Mouse (Mus musculus): ENCODE measurements around the gene Shank2. TPM values are rescaled to one million over a fixed set of nuclear protein-coding genes. Genes with fewer than 3 reads are reported as not detected.

Shank2 gene
- total RNA-seq, 2 experiments from 2014 or later, result 0.11 to 0.12 TPM

DNA sequence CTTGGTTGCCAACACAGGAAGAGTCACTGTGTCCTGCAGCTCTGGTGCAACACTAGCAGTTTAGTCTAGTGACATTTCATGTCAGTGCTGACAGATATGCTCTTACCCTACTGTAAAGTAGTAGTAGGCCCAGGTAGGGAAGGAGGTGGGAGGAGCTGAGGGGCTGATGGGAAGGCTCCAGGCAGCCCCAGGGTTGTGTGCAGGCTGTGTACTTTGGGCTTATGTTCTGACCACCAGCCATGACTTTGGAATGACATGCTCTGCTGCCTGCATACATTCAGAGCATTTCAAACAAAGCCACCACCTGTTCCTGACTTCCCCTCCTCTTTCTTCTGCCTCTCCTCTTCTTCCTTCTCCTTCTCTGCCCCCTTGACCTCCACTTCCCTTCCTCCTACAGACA is 211.0 kb downstream of the Shank2 start:
- DNase-seq (ENCODE audit: low spot score), result no peak

DNA sequence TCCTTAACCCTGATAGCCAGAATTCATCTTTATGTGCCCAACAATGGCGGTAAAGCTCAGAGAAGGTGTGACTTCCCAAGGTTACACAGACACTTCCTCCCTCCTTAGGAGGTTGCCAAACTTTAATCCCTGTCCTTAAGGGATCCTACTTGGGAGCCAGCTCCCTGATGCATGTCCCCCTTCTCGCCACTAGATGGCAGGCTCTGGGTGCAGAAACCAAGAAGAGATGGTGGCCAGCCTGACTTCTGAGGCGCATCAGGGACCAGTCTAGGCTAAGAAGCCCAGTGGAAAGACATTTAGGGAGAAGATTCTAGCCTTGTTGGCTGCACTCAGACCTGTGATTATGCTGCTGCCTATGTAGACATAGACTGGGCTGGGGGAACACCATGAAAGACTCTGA is 215.5 kb downstream of the Shank2 start:
- DNase-seq (ENCODE audit: low spot score), result peak; percentile 59

DNA sequence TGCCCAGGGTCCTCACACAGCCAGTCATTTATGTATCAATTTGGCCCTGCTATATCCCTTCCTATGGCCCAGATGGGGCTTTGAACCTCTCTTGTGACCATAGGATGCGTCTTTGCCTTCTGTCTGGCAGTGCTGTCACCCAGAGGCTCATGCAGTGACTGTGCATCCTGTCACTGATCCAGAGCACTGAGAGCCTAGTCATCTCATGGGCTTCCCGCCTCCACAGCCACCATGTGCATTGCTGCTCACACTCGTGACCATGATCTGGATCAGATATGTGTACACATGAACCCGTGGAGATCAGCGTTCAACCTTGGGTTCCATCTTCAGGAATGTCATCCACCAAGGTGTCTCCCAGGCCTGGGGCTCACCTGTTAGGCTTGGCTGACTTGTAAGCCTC is 227.0 kb downstream of the Shank2 start:
- no peak for DNase-seq (ENCODE audit: low spot score)

DNA sequence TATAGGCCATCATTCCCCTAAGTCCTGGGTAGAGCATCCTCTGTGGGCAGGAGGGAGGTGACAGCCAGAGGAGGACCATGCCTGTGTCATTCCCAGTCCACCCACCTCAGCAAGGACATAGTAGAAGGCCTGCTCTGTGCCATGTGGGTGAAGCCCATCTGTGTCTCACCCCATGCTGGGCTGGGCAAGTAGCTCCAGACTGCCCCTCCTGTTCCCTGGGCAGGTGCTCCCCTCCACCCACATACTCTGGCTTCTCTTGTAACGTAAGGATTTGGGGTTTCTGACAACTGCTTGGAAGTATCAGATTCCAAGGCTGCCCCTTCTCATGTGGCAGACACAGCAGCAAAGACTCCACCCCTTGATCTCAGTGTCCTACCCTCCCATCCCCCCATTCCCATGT is 227.7 kb downstream of the Shank2 start:
- DNase-seq (ENCODE audit: low spot score), result no peak

DNA sequence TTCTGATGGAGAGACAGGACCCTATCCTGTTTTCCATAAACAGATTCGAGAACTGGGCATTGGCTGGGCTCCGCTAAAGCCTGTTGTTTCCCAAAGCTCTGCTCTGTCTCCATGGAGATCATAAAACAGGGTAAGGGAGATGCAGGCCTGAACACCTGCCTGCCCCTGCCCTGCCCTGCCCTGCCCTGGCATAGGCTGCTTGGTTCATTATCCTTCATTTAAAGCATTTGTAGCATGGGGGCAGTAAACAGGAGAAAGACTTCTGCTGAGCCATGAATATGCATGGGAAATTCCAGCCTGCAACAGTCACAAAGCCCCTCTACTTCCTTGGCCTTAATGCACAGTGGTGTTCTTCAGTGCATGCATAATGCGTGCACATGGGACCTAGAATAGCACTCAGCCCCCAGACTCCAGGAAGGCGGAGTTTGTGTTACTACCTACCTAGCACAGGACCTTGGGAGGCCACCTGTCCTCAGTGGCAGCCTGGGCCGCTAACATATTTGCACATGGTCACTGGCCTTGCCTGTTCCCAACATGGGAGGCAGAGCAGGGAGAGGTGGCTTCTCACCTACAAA is 230.5 kb downstream of the Shank2 start:
- DNase-seq (ENCODE audit: low spot score), result no peak

DNA sequence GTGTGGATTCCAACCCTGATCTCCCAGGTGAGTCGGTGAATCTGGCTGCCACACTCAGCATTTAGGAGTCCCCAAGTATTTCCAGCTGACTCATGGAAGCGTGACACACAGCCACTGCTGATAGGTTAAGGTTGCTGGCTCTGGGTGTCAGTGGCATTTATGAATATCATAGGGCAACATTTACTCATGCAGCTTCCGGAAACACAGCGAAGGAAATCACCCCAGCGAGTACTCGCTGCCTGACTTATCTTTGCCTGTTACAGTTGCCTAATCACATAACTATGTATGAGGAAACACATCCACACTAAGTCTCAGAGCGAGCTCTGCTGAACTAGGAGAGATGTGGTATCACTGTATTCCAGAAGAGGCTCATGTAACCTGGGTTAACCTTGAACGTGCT is 231.8 kb downstream of the Shank2 start:
- no peak for DNase-seq (ENCODE audit: low spot score)

DNA sequence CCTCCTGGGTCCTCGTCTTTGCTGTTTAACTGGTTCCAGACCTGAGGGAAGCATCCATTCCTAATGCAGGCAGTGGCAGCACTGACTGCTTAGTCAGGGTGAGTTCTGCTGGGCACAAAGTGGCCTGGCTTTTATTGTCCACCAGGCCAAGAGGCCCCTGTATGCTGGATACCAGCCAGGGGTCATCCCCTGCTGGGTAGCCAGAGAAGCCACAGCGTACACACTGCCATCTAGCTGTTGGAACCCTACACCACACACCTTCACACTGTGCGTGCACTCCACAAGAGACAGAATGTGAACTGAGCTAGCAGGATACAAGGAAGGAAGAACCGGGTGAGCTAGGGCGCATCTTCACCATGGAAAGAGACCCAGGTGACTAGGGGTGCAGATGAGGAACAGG is 233.1 kb downstream of the Shank2 start:
- DNase-seq (ENCODE audit: low spot score), result no peak

DNA sequence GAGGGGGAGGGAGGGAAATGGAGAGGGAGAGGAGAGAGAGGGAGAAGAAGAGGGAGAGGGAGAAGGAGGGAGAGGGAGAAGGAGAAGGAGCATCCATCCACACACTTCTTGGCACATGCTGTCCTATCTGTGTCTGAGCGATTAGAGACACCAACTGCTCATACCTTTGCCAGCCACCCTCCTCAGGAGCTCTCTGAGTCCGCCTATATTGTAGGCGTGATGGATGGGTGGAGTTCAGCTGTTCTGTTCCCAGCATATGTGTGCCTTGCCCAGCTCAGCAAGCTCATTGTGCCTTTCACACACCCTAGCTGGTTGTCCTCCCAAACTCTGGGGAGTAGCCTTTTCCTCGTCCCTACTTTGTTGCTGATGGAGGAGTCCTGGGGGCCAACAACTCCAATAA is 233.8 kb downstream of the Shank2 start:
- no peak for DNase-seq (ENCODE audit: low spot score)

DNA sequence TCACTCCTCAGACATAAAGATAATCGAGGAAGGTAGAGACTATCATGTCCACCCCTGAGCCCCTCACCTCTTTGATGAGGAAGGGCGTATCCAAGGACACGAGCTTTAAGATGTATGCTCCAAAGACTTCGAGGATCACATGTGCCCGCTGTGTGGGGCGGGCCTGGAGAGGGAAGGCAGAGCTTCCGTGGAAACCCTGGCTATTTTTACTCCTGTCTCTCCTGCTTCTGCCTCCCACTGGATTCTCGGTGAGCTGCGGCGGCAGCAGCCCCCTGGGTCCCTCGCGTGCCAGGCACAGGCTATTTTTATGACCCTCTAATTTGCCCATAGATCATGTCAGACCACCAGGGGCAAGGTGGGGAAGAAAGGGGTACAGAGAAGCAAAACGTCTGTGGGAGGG is 235.1 kb downstream of the Shank2 start:
- DNase-seq (ENCODE audit: low spot score), result no peak

DNA sequence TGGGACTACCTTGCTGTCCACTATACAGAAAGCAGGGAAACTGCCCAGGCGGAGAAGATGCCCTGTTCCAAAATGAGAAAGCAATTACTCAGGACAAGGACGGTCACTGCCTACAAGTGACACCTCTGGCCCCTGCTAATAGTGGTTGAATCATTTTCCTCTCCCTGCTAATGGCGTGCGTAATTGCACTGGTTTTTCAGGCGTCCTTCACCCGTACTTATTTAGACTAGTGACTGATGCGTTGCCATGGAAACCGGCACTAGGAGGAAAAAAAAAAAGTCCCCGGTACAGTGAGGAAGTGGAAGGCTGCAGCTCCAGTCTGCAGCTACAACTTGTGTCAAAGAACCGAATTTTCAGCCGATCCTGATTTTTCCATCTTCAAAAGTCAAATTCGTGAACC is 236.7 kb downstream of the Shank2 start:
- no peak for DNase-seq (ENCODE audit: low spot score)

DNA sequence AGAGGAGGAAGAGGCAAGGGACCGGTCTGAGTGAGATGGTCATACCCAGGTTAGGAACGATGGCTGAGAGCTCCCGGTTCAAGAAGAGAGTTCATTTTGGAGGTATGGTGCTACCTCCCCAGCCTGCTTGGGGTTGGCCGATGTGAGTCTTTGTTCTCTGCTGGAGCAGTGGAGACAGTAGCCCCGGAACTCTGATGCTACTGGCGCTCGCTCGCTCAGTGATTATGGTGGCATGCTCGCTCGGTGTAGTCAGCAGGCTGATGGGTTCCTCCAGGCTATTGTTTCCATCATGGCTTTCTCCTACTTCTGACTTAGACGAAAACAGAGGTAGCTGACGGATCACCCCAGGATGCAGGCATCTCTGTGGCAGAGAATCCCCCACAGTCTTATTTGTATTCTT is 237.3 kb downstream of the Shank2 start:
- DNase-seq (ENCODE audit: low spot score), result no peak

DNA sequence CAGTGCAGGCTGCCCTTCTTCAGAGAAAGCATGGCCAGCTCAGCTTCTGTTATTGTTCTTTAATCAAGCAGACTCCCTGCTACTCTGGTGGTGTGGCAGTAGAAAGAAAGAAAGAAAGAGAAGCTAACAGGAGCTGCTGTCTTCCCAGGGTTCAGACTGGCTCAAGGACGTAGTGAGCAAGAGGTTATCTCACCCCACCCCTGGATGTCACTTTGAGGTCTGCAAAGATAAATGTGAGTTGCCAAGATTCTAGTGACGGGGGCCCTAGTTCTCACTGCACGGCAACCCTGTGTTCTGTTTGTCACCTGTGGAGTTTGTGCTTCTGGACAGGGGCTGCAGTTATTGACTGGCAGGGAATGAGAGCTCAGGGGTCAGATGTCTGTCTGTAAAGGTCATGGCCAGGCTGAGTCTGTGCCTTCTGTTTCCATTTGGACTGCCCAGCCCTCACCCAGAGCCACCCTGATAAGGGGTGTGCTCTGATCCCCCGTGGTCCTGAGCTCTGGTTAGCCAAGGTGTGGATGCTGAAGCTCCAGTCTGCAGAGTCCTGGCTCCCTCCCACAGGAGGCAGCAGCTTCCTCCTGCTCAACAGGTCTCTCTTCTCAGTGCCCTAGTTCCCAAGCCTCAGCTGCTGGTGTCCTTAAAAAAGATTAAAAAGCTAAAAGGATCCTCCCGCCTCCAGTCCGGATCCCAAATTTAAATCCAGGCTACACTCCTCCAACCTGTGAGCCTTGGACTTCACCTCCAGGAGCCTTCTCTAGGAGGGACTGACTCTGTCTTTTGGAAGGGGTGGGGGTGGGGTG is 238.0 kb downstream of the Shank2 start:
- no peak for DNase-seq (ENCODE audit: low spot score)

DNA sequence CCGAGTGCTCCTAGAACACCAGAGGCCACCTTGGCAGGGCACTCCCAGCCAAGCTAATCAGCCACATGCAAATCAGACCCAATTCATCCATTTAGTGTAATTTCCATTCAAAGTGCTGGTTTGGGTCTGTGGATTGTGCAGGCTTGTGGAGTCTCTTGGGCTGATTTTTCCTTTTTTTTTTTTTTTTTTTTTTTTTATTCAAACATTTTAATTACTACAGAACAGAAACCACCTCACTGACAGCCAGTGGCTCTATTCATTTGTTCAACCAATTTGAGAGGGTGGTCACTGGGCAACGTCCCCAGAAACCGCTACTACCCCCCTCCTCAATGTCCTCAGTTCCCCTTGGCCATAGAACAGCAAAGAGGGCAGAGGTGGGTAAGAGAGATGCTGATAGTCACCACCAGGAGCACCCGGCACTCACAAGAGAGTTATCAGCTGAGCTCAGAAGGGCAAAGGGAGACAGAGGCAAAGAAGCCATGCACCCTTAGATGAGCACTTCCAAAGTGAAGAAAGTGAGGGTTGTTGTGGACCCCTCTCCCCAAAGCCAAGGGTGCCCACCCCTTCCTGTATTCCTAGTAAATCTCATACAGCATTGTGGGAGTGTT is 239.1 kb downstream of the Shank2 start:
- no peak for DNase-seq (ENCODE audit: low spot score)

DNA sequence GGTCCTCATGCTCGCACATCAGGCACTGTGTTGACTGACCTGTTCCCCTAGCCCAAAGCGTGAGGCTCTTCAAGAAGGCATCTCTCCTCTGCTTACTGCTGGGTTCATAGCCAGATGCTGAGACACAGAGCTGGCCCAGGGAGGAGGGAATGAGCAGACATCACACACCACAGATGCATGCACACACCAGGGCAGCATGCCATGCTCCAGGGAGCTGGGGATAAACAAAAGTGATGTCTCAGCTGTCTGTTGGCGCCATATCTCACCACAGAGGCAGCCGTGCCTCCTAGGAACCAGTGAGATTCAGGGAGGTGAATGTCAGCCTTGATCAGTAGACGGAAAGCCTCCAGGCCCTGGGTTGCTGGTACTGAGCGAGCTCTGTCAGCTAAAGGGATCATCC is 242.5 kb downstream of the Shank2 start:
- DNase-seq (ENCODE audit: low spot score), result no peak

DNA sequence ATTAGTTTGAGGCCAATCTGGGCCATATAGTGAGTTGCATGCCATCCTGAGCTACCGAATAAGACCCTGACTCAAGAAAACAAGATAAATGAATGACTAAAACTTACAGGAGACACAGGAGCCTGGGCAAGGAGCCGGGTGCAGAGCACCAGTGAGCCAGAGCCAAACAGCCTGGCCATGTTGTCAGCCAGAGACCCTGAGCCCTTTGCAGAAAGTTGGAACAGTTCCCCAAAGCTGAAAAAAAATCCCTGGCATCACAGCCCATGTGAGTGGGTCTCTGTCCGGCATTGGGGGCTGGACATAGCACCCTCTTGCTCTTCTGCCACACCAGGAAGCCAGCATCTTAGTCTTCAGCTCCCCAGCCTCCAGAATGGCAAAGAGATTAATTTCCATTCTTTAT is 244.5 kb downstream of the Shank2 start:
- DNase-seq (ENCODE audit: low spot score), result no peak

DNA sequence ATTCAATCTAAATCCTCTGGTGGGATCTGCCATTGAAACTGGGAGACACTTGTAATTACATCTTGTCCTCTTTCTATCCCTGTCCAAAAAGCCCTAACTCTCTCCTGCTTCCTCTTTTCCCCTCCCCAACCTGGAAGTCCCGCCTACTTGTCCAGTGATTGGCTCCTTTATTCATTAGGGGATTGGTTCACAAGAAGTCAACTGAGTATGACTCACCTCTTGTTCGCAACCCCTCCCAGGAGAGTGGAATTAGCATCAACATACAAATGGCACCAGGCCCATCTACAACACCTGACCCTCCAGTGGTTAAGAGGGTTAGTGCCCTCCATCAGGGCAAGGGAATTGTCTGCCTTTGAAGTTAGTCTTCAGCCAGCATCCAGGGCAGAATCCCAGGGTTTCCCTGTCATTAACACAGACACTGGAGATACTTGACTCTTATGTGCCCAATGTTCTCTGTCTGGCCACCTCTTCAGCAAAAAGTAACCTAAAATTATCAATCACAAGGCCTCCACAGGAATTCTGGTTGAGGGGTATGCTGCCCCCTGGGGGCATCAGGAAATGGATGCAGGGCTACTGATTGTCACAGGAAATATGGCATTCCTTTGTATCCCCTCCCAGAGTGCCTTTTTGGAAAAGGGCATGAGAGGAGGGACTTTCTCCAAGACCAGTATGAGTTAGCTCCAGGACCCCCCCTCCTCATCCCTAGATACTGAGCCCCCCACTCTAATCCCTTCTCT is 247.1 kb downstream of the Shank2 start:
- no peak for DNase-seq (ENCODE audit: low spot score)

DNA sequence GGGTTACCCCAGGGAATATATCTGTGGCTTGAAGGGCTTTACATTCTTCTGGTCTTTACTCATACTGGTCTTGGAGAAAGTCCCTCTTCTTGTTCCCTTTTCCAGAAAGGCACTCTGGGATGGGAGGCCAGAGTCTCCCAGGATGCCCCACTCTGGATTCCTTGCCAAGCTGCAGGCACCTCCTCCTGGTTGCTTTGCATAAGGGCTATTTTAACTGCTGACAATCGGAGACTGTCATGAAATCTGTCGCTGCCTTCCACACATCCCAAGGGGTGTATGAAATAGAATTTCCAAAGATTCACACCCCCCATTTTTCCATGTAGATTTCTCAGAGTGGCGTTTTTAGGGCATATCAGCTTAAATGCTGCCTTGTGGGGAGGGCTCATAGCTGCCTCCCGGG is 249.1 kb downstream of the Shank2 start:
- no peak for DNase-seq (ENCODE audit: low spot score)

DNA sequence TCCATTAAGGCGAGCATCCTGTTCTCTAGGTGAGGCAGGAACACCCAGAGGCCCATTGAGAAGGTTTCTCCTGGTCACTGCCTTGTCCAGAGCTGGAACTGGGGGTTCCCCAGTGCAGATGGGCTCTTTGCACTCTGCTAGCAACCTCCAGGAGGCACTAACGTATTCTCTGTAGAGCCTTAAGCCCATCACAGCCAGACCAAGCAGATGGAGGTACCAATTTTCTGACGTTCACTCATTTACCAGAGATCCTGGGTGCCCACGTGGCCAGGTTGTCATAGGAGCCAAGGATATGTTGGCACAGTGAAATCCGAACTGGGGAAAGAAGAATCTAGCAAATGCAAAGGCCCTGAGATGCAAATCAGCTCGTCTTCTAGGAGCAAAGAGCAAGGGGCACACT is 249.5 kb downstream of the Shank2 start:
- DNase-seq (ENCODE audit: low spot score), result no peak

DNA sequence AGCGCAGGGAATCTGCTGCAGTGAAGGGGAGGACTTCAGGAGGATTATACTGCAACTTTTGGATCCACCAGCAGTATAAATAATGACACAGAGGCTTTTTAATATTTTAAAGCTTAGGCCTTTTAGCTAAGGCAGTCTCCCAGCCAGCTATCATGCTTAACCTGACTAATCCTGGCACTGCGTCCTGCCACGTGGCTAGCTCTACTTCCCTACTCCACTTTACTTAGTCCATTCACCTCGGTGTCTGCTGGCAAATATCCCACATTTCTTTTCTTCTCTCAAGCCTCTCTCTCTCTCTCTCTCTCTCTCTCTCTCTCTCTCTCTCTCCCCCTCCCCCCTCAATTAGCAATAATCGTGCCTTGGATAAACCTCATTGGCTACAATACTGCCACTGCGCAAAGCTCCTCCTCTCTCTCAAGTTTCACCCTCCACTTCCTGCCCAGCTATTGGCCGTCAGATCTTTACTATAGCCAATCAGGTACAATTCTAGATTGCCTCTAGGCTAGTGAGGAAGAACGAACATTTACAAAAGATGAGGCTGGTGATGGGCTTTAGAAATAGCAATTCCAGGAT is 253.0 kb downstream of the Shank2 start:
- DNase-seq (ENCODE audit: low spot score), result no peak

DNA sequence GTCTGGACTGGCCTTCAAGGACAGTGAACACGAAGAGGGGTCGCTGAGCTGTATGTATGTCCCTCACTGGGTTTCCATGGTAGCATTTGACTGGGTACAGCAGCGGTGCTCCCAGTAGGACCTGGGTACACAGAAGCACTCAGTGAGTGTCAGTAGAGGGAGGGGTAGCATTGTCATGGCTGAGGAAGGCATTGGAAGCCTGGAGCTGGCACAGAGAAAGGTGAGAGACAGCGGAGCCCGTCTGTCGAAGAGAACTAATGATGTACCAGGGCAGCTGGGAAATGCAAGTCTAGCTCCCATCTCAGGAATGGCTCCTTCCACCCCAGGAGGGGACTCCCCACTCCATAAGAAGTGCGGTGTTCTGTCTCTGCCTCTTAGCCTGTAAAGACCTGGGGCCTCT is 256.1 kb downstream of the Shank2 start:
- DNase-seq (ENCODE audit: low spot score), result no peak

DNA sequence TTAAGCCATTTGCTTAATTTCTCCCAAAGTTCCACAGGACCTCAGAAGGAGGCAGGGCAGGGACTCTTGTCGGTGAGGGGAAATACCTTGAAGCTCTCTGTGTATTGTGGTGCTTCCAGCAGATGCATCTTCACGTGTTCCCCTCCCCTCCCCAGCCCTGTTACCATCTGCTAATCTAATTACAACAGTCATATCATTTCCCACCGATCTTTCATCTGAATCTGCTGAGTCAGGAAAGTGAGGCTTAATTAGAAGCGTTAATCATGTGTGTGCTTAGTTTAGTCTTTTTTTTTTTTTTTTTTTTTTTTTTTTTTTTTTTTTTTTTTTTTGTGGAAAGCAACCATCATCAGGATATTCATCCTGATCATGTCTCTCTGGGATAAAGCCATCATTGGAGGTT is 256.6 kb downstream of the Shank2 start:
- DNase-seq (ENCODE audit: low spot score), result no peak

DNA sequence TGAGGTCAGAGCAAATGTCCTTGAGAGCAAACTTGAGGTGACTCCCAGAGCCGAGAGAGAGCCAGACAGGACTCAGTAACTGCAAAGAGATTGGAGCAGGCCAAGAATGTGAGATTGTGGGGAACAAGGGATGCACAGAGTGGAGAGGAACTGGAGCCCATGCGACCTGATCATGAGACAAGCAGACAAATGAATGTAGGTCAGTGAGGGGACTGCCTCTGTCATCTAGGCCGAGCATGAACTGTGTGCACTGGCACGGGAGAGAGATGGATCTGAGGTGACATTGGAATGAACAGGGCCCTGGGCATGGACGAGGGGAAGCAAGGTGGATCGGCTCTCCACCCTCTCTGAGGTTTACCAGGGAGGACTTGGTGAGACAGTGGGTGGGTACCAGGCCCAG is 260.9 kb downstream of the Shank2 start:
- DNase-seq (ENCODE audit: low spot score), result no peak
